Mouse (Mus musculus) heart, postnatal 0 days (tissue): ENCODE data around the gene D10Wsu102e.

ENCODE experiments used
- CTCF ChIP-seq: IDR thresholded peaks from 2 replicates; pipeline ENCODE4 v1.5.1; 2016; ENCODE audit warnings: antibody characterized with exemption, control low read depth, low read depth
- EP300 ChIP-seq: IDR thresholded peaks from 2 replicates; pipeline ENCODE4 v1.6.1; 2016; ENCODE audit warnings: antibody characterized with exemption, low read depth

DNA sequence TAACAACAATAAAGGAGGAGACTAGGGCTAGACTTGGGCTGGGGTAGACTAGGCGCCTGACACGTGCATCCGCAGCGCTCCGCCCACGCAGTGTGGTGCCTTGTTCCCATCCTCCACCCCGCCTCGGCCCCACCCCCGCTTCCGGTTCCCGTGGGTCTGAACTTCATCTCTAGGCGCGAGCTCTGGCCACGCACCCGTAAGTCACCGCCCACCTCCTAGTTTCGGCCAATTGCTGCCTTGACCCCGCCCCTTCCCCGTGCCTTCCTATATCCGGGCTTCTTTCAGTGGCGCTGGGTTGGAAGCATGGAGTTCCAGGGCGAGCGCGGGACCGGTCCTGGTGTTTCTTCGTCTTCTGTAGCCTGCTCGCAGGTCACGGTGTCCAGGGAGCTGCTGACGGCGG is at the start of gene D10Wsu102e:
- TF ChIP-seq CTCF (no peak), EP300 (0 out of 2 replicates have a peak, but pooled peaks have one; percentile 82)
